Comparison of ENCODE assay signal across 9 mouse cellular contexts in genomic region chr17:73948039-73948438, GRCm38 (mm10). TPM values are rescaled to one million over a fixed set of nuclear protein-coding genes. Genes with fewer than 3 reads are reported as not detected.
DNase-seq lines count a peak whose midpoint lies in the region; ATAC-seq and TF ChIP-seq lines count a peak whose summit lies in the region.
"Had no signal": no experiment of that assay in that cellular context is flagged by ENCODE, and none has a peak within 500 bp of the region (broad histone marks: within the 10 kb centered on the region; RNA-seq: fewer than 3 reads in every experiment).

No protein-coding gene starts in this region.

- H3K4me3 ChIP-seq in kidney, embryonic 16.5 days (ENCODE audit: low read length): no peak overlapping the region
- peak overlapping the region; percentile 70 for H3K4me3 ChIP-seq in brown adipose tissue, adult 24 weeks (ENCODE audit: insufficient read depth, low read depth, low read length)
- peak overlapping the region; percentile 43 for H3K4me3 ChIP-seq in lung, postnatal 0 days (ENCODE audit: low read depth, low read length)
- H3K4me3 ChIP-seq in midbrain, embryonic 14.5 days (replicated peaks; ENCODE audit: low read depth, low read length): no peak overlapping the region

- 65% methylated on average over 3 of the region's 3 CpGs for WGBS in kidney, embryonic 16.5 days
- WGBS in lung, postnatal 0 days: 28% methylated on average over 3 of the region's 3 CpGs
- WGBS in midbrain, embryonic 14.5 days: 92% methylated on average over 3 of the region's 3 CpGs

- H3K27me3 ChIP-seq in kidney, embryonic 16.5 days (ENCODE audit: insufficient read depth, low read length): no peaks in the 10 kb centered on the region
- H3K27me3 ChIP-seq in lung, postnatal 0 days (replicated peaks; ENCODE audit: insufficient read depth, low read length): no peaks in the 10 kb centered on the region
- H3K27me3 ChIP-seq in midbrain, embryonic 14.5 days (ENCODE audit: control insufficient read depth, insufficient read depth, low read length): no peaks in the 10 kb centered on the region

- no peak for TF ChIP-seq CTCF in lung, postnatal 0 days (IDR thresholded peaks at IDR 0.05)

- DNase-seq in kidney, adult 9 months: peak; percentile 50
- DNase-seq in adipocyte (ENCODE audit: low spot score): peak; percentile 99
- DNase-seq in lung, postnatal 0 days (ENCODE audit: low spot score): peak; percentile 96
- DNase-seq in midbrain, embryonic 14.5 days: no peak
- DNase-seq in thymus, postnatal 36 days: no peak
- DNase-seq: thymus, postnatal 14 days had no signal

- no peaks in the 10 kb centered on the region for H3K36me3 ChIP-seq in kidney, embryonic 16.5 days (ENCODE audit: insufficient read depth, low read length)
- H3K36me3 ChIP-seq in lung, postnatal 0 days (ENCODE audit: insufficient read depth, low read length): no peaks in the 10 kb centered on the region
- H3K36me3 ChIP-seq in midbrain, embryonic 14.5 days (ENCODE audit: control insufficient read depth, insufficient read depth, low read length): no peaks in the 10 kb centered on the region

- TF ChIP-seq EP300 in lung, postnatal 0 days (IDR thresholded peaks at IDR 0.05): peak; percentile 95

- no peak for ATAC-seq in kidney, embryonic 16.5 days (ENCODE audit: low FRiP score, low TSS enrichment)
- peak; percentile 67 for ATAC-seq in lung, postnatal 0 days
- ATAC-seq in midbrain, embryonic 14.5 days (ENCODE audit: low FRiP score, low TSS enrichment): no peak
- no peak for ATAC-seq in cerebellum, adult (ENCODE audit: insufficient number of reproducible peaks, low FRiP score, low TSS enrichment)

- peaks cover 5% of the 10 kb centered on the region for H3K4me1 ChIP-seq in kidney, embryonic 16.5 days (ENCODE audit: insufficient read depth, low read length)
- H3K4me1 ChIP-seq in brown adipose tissue, adult 24 weeks (ENCODE audit: control insufficient read depth, insufficient read depth, insufficient read length, low read length): peaks cover 30% of the 10 kb centered on the region
- peaks cover 7% of the 10 kb centered on the region; the same call in 1 of the 2 replicates for H3K4me1 ChIP-seq in lung, postnatal 0 days (ENCODE audit: insufficient read depth, low read depth, low read length)
- H3K4me1 ChIP-seq in midbrain, embryonic 14.5 days (ENCODE audit: control insufficient read depth, insufficient read depth, low read length): no peaks in the 10 kb centered on the region

- H3K9me3 ChIP-seq in kidney, embryonic 16.5 days (ENCODE audit: low read length): no peaks in the 10 kb centered on the region
- H3K9me3 ChIP-seq in lung, postnatal 0 days (ENCODE audit: low read length): no peaks in the 10 kb centered on the region
- H3K9me3 ChIP-seq in midbrain, embryonic 14.5 days (ENCODE audit: control insufficient read depth, low read length): no peaks in the 10 kb centered on the region

- H3K27ac ChIP-seq in kidney, embryonic 16.5 days (ENCODE audit: low read length): no peak overlapping the region
- H3K27ac ChIP-seq in brown adipose tissue, adult 24 weeks (replicated peaks; ENCODE audit: low read depth, low read length): peak overlapping the region; percentile 91
- peak overlapping the region; percentile 88 for H3K27ac ChIP-seq in lung, postnatal 0 days (ENCODE audit: low read length)
- H3K27ac ChIP-seq in midbrain, embryonic 14.5 days (replicated peaks; ENCODE audit: low read depth, low read length): no peak overlapping the region

- H3K9ac ChIP-seq in kidney, embryonic 16.5 days (replicated peaks; ENCODE audit: low read length): no peak overlapping the region
- H3K9ac ChIP-seq in lung, postnatal 0 days (replicated peaks; ENCODE audit: low read depth): 0 out of 2 replicates have a peak overlapping the region, but pooled peaks have one; percentile 32
- no peak overlapping the region for H3K9ac ChIP-seq in midbrain, embryonic 14.5 days (replicated peaks; ENCODE audit: low read length)

- no peak overlapping the region for H3K4me2 ChIP-seq in kidney, embryonic 16.5 days (replicated peaks; ENCODE audit: low read depth, low read length)
- peak overlapping the region; percentile 50 for H3K4me2 ChIP-seq in lung, postnatal 0 days (replicated peaks; ENCODE audit: low read depth, low read length)
- H3K4me2 ChIP-seq in midbrain, embryonic 14.5 days (ENCODE audit: low read length): no peak overlapping the region

RNA-seq across cellular contexts. Expression of gene Xdh, which starts 2.0 kb away (rescaled TPM):
- 1.5 and 2.3 TPM in 2 replicates for polyA plus RNA-seq in kidney, embryonic 16.5 days (2015; fragmentation: Nextera tagmentation; extraction: Ambion mirVana)
- polyA plus RNA-seq in brown adipose tissue, adult 24 weeks (2012; ENCODE audit: insufficient read depth, insufficient read length, missing spikeins): 46.7 and 49.3 TPM in 2 replicates
- polyA plus RNA-seq in lung, postnatal 0 days (2015; fragmentation: Nextera tagmentation; extraction: Ambion mirVana): 27.8 and 34.0 TPM in 2 replicates
- 0.26 and 0.30 TPM in 2 replicates for polyA plus RNA-seq in midbrain, embryonic 14.5 days (2014; fragmentation: Nextera tagmentation; extraction: Ambion mirVana)

Comparison
In these comparisons a context has a peak if more than half of its experiments do, and no peak if none do; other contexts are left out.
1. DNase-seq: peak in kidney, adult 9 months (single experiment), adipocyte (single experiment) and lung, postnatal 0 days (single experiment); none in midbrain, embryonic 14.5 days (single experiment) and thymus, postnatal 36 days (0 of 2).
2. H3K27ac ChIP-seq: peak in brown adipose tissue, adult 24 weeks (single experiment) and lung, postnatal 0 days (single experiment); none in kidney, embryonic 16.5 days (single experiment) and midbrain, embryonic 14.5 days (single experiment).
3. H3K4me3 ChIP-seq: peak in brown adipose tissue, adult 24 weeks (single experiment) and lung, postnatal 0 days (single experiment); none in kidney, embryonic 16.5 days (single experiment) and midbrain, embryonic 14.5 days (single experiment).